Mouse (Mus musculus) erythroid progenitor cell, adult 5-6 weeks (primary cell): ENCODE results near the gene Pla2g3. TPM values are rescaled to one million over a fixed set of nuclear protein-coding genes. Genes with fewer than 3 reads are reported as not detected.

Experiments used
- ATAC-seq: replicated peaks from 2 replicates; pipeline ENCODE4 v1.8.0; 2016; ENCODE audit warnings: moderate number of reproducible peaks, mild to moderate bottlenecking, moderate TSS enrichment, inconsistent platforms; ENCODE audit not compliant: poor library complexity, low FRiP score, severe bottlenecking
- total RNA-seq, 2 experiments: library from RNA; stranded (forward) in 1 of 2; stranded (reverse) in 1 of 2; fragments of 150-400 nt in 1 of 2; fragments of 186-747, 209-891 nt in 1 of 2; gene quantifications; 2 replicates each; pipeline versions ENCODE4 v1.2.3 to v1.2.4; 2015 to 2017; ENCODE audit warnings: low replicate concordance in 2 of 2

Gene Pla2g3
- total RNA-seq, 2 experiments from 2014 or later: not detected

DNA sequence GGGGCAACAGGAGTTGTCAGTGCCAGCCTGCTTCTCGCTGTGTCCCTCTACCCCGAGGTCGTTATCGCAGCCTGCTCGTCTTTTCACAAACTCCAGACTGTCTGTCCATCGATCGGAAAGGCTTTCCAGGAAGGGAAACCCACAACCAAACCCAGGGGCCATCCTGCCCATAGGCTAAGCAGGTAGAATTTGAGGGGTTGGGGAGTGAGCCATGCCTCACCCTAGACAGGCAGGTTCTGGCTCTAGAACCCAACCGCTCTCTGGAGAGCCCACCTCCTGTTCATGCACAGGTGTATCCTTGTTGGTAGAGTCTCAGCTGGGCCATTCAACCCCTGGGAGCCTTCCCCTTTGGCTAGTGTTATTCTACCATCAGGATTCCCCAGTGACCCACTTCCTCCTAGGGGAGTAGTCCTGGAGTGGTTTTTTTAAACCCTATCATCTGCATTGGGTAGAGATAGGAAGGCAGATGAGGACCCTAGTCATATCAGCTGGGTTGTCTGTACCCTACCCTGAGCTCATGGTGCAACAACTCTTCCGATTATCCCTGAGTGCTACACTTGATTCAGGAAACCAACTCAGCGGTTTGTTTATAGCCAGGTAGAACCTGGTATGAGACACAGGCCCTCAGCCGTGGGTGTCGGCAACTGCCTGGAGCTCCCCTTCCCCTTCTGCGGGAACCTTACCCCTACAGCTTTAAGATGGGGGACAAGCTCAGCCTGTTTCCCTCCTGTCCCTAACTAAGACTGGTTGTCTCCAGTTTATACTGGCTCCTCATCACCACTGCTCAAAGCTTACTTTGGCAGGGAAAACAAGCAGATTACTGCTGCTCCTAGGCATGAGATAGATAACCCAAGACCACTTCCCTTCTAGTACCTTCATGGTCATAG is 30.0 kb downstream of the Pla2g3 start:
- no peak for ATAC-seq

DNA sequence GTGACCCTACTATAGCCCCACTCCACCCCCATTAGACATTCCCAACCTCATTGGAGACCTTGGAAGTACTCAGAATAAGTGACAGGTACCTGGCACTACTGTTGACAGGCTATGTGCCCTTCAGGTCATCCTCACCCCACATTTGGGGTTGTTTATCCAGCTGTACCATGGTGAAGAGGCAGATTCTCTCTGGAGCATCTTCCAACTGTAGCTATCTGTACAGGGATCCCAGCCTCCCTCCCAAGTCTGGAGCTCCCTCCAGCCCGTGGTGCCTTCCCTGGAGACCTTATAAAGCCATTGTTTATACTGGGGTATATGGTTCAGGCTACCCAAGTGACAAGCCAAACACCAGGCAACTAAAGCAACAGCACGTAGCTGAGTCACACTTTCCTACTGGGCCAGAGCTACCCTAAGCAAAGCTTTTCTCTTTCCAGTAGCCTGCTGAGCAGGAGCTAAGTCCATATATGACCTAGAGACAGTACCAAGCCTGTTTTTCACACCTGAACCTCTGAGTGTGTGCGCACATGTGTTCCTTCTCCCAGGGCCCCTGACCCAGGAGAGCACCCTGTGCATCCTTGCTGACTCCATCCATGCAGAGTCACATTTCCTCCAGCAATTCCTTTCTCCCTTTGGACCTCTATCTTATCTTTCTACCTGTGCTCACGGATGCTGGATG is 31.1 kb downstream of the Pla2g3 start:
- no peak for ATAC-seq

DNA sequence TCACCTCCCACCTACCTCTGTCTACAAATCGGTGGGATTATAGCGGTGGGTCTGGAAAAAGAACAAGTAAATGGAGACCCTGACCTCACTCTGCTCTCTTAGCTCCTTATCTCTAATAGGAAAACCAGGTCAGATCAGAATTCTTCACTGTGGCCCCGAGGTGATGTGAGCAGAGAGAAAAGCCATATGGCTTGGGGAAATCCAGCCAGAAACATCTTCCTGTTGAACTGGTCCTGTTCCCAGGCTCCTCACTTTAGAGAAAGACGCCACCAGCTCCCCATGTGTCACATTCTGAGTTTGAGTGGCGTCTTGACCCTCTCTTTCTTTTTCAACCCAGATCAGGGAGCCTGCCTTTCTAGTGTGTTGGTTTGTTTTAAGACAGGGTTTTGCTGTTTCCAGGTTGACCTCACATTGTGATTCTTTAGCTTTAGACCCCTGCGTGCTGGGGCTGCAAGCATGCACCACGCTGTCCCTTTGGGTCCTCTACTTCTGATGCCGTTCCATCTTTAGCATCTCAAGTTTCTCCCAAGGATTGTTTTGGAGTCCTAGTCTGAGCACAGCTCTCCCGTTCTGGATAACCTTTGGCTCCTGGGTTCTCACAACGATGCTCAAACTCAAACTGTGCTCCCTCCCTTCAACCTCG is 31.8 kb downstream of the Pla2g3 start:
- no peak for ATAC-seq

DNA sequence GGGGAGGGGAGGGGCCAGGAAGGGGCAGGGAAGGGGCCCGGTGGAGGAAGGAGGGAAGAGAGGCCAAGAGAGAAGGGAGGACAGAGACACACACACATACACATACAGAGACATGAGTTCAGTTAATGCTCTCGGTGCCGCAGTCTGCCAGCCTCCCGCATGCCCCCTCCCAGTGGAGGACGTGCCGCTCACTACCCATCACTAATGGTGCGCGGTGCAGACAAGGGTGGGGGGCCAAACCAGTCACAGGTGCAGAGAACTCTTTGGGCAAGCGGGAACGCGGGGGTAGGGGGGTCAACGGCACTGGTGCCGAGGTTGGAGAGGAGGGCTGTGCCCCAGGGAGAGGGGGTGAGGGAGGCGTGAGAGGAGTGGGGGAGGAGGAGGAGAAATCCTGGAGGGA is 32.8 kb downstream of the Pla2g3 start:
- ATAC-seq: no peak

DNA sequence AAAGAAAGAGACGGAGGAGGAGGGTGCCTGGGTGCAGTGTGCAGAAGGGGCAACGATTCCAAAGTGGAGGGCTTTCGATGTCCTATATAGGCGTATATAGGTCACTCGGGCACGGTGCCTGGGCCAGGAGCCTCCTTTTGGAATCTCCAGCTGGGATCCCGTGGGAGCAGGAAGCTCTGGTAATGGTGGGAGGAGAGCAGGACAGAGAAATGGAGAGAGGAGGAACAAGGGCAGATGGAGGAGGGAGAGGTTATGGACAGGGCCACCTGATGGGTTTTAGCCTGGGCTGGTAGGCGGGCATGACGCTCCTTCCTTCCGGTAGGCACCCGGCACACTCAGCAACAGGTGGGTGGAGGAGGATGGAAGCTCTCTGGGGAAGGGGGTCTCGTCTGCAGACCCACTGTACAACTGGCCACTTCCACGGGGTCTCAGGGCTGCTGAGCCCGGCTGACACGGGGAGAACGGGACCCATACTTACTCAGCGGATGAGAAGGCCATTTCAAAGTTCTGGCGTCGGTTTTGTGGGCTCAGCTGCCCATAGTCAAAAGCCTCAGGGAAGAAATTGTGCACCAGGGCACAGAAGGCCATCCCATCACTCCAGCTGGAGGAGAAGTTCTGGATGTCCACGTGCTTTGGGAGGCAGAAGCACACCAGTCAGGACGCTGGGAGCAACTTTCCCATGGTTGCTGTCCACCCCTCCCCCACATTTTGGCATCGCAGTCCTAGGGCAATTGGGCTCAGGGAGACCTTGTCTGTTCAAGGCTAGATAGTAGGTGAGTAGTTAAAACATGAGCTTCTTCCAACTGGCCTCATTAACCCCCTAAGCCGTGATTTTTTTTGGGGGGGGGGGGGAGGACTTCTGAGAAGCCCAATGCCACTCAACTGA is 33.5 kb downstream of the Pla2g3 start:
- no peak for ATAC-seq

DNA sequence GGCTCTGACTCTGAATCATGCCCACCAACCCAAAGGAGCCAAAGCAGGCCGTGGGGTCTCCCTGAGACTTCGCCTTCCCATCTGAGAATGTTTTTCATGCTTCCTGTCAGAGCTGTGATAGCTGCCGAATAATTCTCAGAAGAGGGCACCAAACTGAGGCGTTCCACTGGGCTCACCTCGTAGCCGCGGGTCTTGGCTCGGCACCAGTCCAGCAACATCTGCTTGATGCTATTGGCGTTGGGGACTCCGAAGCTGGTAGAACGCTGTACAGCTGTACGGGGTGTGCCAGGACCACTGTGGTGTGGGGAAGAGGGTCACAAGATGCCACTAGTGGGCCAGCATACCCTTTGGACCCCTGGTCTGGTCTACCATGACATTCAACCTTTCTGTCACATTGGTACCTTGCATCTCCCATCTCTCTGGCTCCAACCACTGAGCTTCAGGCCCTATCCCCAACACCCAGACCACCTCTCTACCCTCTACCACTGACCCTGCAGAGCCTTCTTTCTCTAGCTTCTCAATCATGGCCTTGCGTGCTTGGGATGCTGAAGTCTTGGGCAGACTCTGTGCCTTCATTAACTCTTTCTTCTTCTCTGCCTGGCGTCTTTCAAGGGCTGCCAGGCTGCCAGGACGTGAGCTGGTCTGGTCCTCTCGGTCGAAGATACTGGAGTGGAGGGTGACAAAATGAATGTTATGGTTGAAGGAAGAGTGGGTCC is 34.4 kb downstream of the Pla2g3 start:
- no peak for ATAC-seq

DNA sequence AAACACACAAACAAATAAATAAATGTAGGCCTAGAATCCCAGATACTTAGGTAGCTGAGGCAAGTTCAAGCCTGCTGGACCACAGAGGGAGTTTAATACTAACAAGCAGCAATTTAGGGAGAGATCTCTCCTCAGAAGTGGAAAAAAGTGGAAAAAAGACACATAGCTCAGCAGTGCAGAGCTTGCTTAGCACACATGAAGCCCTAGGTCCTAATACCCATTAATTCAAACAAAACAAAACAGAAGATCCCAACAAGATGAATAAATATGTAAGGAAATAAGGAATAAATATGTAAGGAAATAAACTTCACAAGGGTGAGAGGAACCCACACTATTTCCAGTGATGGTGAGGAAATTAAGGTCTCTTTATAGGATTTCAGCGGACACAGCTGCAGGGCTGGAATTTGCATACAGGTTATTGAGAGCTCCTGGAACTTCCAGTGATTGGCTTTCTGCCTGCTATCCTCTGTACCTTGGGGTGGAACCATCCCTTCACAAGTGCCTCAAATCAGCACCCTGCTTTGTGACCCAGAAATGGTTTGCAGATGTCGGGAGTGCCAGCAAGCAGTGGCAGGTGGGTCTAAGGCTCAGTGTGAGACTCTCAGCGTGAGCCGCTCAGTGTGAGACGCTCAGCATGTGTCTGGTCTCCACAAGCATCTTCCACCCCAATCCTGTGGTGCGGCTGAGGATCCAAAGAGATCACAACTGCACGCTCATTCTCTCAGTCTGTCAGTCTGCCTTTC is 35.9 kb downstream of the Pla2g3 start:
- ATAC-seq: no peak

DNA sequence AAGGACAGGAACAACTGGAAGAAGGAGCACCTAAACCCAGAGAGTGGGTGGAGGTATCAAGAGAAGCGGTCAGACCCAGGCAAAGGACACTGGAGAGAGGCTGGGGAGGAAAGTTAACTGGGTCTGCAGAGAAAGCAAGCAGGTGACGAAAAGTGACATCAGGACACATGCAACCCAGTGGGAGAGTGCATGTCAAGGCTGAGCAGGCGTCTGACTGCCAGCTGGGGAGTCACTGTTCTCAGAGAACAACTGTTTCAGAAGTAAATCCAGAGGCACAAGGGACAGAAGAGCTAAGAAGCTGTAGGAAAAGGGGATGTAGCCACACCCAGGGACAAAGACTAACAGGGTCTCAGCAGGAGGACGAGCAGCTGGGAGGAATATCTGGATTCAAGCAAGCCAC is 37.5 kb downstream of the Pla2g3 start:
- no peak for ATAC-seq

DNA sequence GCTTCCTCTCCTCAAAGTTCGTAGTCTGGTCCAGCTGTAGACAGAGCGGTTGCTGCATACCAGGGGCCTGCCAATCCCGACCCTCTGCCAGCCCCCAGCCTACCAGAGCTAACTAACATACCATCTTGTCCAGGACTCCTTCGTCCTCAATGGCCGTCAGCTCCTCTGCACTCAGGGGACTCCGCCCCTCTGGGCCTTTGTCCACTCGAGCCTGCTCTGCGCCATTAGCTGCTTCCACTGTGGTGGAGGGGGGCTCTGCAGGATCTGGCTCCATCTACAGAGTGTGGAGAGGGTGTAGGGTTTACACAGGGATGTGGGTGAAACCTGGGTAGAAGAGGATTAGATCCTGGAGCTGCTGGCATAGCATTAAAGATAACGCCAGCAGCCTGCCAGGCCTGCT is 38.1 kb downstream of the Pla2g3 start:
- ATAC-seq: no peak

DNA sequence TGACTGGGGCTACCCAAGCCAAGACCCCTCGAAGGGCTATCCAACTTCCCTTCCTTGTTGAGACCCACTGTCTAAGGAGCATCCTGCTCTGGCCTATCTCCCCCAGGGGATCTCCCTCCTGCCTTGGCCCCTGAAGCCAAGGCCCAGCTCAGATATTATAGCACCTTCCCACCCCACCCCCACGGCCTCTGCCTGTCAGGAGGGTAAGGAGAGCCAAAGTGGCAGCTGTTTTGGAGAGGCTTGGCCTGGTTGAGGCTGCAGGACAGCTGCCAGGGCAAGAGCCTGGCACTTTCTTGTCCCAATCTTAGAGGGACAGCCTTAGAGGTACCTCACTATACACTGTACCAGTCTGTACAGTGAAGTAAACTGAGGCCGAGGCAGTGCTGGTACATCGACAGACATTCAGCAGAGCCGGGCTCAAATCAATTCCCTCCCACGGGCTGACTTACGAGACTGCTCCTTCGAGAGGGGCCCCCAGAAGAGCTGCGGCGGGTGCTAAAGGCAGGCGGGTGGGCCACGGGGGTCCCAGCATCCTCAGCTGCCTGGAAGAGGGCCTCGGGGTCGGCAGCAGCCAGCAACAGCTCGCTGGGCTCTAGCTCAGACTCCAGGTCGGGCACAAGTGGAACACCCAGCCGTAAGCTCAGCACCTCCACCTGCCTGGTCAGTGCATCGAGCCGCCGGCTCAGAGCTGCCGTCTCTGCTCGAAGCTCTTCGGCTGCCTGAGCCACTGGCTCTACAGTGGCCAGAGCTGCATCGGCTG is 39.1 kb downstream of the Pla2g3 start:
- no peak for ATAC-seq

DNA sequence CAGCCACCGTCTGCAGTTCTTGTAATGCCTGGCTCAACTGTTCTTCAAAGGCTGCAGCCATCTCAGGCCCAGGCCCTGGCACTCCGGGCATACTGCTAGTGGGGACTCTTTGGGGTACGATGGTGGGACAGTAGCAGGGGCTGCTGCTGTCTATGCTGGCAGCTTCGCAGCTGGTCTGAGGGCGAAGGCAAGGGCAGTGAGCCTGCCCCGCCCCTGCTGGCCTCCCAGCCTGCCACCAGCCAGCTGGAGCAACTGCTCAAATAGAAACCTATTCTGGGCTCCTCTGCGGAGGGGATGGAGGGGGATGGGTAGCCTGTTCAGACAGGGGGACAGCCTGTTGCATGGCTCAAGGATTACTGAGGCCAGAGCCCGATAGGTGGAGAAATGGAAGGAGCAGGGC is 39.7 kb downstream of the Pla2g3 start:
- no peak for ATAC-seq

DNA sequence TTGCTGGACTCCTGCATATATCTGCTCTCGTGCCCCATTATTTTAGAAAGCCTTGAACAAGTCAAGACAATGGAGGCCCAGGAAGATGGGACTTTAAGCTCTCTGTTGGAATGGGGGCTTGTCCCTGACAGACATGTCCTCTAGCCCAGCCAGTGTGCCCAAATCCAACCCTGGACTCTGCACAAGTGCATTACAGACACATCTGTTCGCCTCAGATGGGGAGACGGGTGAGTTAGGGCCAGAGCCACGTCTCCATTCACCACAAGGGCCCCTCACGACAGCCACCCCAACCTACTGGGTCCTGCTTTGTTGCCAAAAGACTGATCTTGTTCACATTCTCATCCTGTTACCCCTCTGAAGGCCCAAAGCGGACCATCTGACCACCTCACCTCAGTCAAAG is 40.1 kb downstream of the Pla2g3 start:
- no peak for ATAC-seq

DNA sequence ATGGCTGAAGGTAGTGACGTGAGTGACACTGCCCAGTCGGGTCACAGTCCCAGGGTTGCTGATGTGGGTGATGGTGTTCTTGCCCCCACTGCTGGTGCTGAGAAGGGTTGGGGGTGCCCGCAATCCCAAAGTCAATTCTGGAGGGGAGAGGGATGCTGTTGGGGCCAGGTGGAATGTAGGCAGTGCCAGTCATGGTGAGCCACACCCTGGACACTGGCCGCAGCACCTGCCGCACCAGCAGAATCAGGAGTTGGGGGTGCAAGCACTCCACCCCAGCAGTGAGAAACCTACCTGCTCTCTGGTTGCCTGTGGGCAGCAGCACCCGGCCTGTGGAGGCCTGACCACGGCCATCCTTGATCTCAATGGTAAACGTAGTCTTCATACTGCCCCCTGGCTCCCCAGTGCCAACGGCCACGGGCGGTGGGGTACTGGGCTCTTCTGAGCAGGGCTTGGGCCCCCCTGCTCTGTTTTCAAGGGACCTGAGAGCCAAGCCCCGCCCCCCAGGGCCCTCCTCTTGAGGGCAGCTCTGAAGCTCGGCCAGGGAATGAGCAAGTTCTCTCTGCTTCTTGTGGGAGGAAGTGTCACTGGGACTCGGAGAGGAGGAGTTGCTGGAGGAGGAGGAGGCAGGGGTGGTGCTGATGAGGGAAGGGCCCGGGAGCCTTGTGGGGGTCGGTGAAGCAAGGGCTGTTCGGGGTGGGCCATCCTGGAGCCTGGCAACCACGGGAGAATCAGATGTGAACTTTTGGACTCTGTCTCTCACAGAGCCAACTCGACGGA is 41.6 kb downstream of the Pla2g3 start:
- no peak for ATAC-seq

DNA sequence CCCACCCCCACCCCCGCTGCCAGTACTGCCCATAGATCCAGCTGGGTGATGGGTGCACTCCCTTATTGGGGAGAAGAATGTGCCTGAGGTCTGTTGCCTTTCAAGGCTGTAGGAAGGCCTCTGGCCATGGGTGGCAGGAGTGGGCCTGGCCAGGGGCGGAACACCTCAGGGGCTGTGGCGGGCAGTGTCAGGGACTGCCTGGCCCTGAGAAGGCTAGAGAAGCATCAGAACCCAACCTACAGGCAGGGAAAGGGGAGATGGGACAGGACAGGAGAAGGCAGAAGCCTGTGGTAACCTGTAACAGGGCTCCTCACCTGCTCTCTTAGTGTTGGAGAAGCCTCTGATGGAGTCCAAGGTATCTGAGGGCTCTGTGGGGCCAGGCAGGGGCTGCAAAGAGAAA is 42.6 kb downstream of the Pla2g3 start:
- no peak for ATAC-seq

DNA sequence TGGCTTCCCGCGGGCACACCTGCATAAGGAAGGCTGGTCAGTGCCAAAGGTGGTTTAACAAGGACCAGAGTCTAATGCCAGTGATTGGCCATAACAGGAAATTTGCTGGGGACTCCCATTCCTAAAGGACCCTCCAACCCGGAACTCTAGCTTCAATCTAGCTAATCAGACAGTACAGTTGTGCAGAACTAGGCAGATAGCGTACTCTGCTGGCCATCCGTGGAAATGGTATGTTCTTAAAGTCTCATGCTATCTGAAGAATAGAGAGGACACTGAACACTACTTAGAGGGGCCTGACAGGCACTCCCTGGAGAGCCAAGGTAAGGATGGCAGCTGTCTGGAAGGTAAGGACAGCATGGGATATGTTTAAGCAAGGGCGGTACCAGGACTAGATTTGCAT is 43.5 kb downstream of the Pla2g3 start:
- no peak for ATAC-seq

DNA sequence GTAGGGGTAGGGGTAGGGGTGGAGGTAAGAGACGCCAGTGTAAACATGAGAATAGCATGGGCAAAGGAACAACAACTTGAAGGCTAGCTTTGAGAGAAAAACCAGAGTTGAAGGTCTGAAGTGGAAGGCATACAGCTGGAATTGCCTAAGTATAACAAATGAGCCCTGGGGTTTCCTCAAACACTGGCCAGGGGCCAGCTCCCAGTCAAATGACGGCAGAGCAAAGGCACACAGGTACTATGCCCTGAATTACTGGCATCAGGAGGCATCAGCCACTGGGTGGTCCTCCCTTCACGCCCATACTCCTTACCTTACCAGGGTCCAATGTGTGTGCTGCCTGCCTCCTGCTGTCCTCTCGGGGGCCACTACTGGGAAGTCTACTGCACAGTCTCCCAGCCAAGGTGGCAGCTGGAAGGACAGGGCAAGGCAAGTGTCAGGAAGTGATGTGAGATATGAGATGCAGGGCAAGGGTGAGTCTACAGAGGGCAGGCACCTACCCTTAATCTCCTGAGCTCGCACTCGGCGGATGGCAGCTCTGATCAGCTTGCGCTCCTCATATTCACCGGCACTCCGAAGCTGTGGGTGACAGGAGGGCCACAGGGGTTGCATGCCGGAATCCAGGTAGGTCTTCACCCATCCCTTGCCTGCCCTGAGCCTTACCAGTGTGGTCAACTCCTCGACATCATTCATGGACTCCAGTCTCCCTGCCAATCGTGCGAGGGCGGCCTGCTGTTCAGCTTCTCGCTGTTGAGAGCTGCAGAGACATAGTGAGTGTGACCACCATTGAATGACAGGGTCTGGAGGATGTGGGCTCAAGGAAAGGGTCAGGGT is 44.2 kb downstream of the Pla2g3 start:
- ATAC-seq: no peak
